Mouse (Mus musculus) Patski (cell line): ENCODE measurements at regions not wholly inside any gene's neighbourhood (a gene's known extent, or its start where the extent isn't known, plus 50 kb on each side); places are given as distances from the start of the nearest gene placed in this dataset.
A peak's percentile ranks its signal among the peaks of the same experiment; 100 is the strongest.
"Not testable (repeated sequence)": the region's sequence is repeated elsewhere in the genome, so short reads cannot be mapped to it uniquely, and the experiment has no call there.

ENCODE experiments used
- ATAC-seq: fragments of 100-300 bp; one replicate; pipeline ENCODE4 v1.8.0; 2021
- CTCF ChIA-PET: fragments of 350-600 bp; sonication (Branson Sonifier 250); formaldehyde crosslinking; loops from one replicate; lab custom pipeline; 2022; ENCODE audit warnings: inconsistent platforms; lab: Charles Lee
- POLR2A ChIA-PET: fragments of 350-600 bp; sonication (Branson Sonifier 250); formaldehyde crosslinking; loops from one replicate; lab custom pipeline; 2022; ENCODE audit warnings: antibody characterized with exemption, inconsistent platforms; lab: Charles Lee
- DNase-seq: peaks from one replicate; pipeline ENCODE4 v3.0.0-alpha.2; 2011; ENCODE audit warnings: low read depth, low spot score
- H3K27me3 ChIP-seq: fragments of 371-371 bp; one replicate; pipeline ENCODE4 v1.5.1; 2021
- CTCF ChIP-seq: fragments of 100-300 bp; IDR thresholded peaks from one replicate; pipeline ENCODE4 v1.5.1; 2021
- in situ Hi-C: fragments of 300-500 bp; cut with MboI; formaldehyde crosslinking; loops from 3 replicates; pipeline ENCODE4 v1.11.1; 2018; ENCODE audit warnings: low pct_unique_long_range_greater_than_20kb, mixed read lengths

DNA sequence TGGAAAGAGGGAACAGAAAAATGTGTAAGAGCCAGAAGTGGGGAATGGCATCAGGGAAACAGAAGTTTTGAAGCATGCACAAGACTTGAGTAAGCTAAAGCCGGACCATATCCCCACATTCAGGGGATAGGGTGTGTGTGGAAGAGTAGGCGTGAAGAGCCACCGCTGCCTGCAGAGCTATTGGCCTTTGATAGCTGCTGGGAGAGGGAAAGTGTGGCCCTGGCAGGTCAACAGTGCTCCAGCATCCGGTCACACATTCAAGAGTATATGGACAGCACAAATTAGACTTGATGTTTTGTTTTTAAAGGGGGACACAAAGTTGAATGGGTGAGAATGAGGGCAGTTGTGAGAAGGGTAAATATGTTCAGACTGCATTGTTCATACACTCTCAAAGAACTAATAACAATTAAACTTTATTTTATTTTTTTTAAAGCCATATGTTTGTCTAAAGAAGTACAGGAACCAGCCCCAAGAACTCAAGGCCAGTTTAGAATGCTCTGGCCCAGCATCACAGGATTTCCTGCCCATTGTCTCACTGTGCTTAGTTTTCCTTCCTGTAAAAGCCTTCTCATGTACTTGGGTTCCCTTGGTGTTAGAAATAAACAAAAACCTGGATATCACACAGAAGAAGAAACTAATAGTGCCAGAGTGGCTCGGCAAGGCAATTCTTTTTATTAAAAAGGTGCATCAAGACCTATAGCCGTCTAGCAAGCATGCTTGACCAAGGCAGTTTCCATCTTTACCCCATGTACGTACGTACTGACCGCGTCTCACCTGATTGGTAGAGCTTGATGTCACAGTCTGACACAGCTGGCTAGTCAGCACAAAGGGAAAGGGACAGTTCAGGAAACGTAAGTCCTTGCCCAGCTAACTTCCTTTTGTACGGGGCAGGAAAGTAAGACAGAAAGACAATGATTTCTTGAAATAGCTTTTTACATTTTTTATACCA, 144.6 kb upstream of the Rbbp6 start:
- TF ChIP-seq CTCF = no peak
- POLR2A ChIA-PET = no interaction called here
- in situ Hi-C loops = no loop called here
- peaks cover 5% of the 10 kb centered on the region for H3K27me3 ChIP-seq
- ATAC-seq = no peak
- DNase-seq = no peak
- CTCF ChIA-PET = no interaction called here

GRCm38 (mm10) chr7:122823429-122823828, 142.1 kb upstream of the Rbbp6 start:
- TF ChIP-seq CTCF = no peak
- ChIA-PET CTCF (no interaction called here), POLR2A (no interaction called here)
- in situ Hi-C loops = no loop called here
- ATAC-seq (no peak), DNase-seq (no peak)
- H3K27me3 ChIP-seq = peaks cover 5% of the 10 kb centered on the region

GRCm38 (mm10) chr7:122839091-122839490, 126.4 kb upstream of the Rbbp6 start:
- H3K27me3 ChIP-seq = peaks cover 10% of the 10 kb centered on the region
- TF ChIP-seq CTCF = no peak
- CTCF ChIA-PET = no interaction called here
- DNase-seq (no peak), ATAC-seq (no peak)
- POLR2A ChIA-PET = interaction anchor here (0.6 kb wide), 1 partner anchor 256 kb away, joined by 3 read pairs; no protein-coding TSS in a partner anchor
- in situ Hi-C loops = no loop called here

- TF ChIP-seq CTCF = no peak
- POLR2A ChIA-PET = no interaction called here
- DNase-seq = no peak
- no peak for ATAC-seq
- CTCF ChIA-PET = no interaction called here
- H3K27me3 ChIP-seq = peaks cover 7% of the 10 kb centered on the region
- in situ Hi-C loops = no loop called here
Measured at GRCm38 (mm10) chr7:122844831-122845230, 120.7 kb upstream of the Rbbp6 start.

GRCm38 (mm10) chr7:122847376-122847775, 118.1 kb upstream of the Rbbp6 start:
- peaks cover 7% of the 10 kb centered on the region for H3K27me3 ChIP-seq
- DNase-seq (no peak), ATAC-seq (no peak)
- no peak for TF ChIP-seq CTCF
- CTCF ChIA-PET = no interaction called here
- in situ Hi-C loops = no loop called here
- POLR2A ChIA-PET = no interaction called here

- peaks cover 10% of the 10 kb centered on the region for H3K27me3 ChIP-seq
- CTCF ChIA-PET = no interaction called here
- POLR2A ChIA-PET = no interaction called here
- no peak for TF ChIP-seq CTCF
- DNase-seq = no peak
- no peak for ATAC-seq
- in situ Hi-C loops = no loop called here
Measured at GRCm38 (mm10) chr7:122873386-122873785, 92.1 kb upstream of the Rbbp6 start.

DNA sequence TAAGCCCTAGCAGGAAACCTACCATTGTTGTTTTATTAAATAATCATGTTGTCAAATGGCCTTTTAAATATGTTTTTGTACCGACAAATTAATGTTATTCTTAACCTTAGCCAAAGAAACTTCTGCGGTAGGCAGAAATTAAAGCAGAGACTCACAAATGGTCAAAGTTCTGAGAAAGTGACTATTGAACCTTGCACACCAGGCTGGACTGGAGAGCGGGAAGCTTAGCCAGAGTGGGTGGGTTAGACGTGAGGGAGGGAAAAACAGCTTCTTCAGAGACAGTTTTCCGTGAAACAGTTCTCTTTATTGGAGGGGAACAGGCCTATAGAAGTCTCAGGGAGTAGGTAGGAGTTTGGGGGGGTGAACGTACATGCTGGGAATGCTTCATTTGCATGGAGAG, 89.2 kb upstream of the Rbbp6 start:
- CTCF ChIA-PET = no interaction called here
- ATAC-seq (no peak), DNase-seq (no peak)
- no peak for TF ChIP-seq CTCF
- H3K27me3 ChIP-seq = peaks cover 10% of the 10 kb centered on the region
- in situ Hi-C loops = no loop called here
- POLR2A ChIA-PET = no interaction called here

GRCm38 (mm10) chr7:122881890-122882500, 83.5 kb upstream of the Rbbp6 start:
- DNase-seq, CTCF ChIA-PET, POLR2A ChIA-PET, H3K27me3 ChIP-seq, in situ Hi-C loops, ATAC-seq: not testable (repeated sequence)

DNA sequence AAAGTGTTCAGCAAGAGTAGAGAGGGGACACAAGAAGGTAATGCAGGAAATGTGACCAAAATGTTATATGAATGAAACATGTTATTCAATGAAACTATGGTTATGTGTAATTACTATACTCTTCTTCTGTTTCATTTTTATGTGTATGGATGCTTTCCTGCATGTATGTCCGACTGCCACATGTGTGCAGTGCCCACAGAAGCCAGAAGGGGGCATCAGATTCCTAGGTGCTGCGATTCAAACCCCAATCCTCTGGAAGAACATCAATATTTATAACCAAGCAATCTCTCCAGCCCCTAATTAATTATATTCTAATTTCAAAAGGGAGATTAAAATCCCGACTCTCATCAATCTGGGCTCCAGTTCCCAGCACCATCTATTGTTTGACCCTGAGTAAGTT, 78.7 kb upstream of the Rbbp6 start:
- ChIA-PET CTCF (no interaction called here), POLR2A (no interaction called here)
- TF ChIP-seq CTCF = peak; percentile 43
- DNase-seq (no peak), ATAC-seq (no peak)
- in situ Hi-C loops = no loop called here
- H3K27me3 ChIP-seq = peaks cover 17% of the 10 kb centered on the region

GRCm38 (mm10) chr7:122897148-122897547, 68.3 kb upstream of the Rbbp6 start:
- in situ Hi-C loops = no loop called here
- no peak for ATAC-seq
- peaks cover 8% of the 10 kb centered on the region for H3K27me3 ChIP-seq
- no peak for DNase-seq
- ChIA-PET POLR2A (no interaction called here), CTCF (no interaction called here)
- TF ChIP-seq CTCF = no peak

DNA sequence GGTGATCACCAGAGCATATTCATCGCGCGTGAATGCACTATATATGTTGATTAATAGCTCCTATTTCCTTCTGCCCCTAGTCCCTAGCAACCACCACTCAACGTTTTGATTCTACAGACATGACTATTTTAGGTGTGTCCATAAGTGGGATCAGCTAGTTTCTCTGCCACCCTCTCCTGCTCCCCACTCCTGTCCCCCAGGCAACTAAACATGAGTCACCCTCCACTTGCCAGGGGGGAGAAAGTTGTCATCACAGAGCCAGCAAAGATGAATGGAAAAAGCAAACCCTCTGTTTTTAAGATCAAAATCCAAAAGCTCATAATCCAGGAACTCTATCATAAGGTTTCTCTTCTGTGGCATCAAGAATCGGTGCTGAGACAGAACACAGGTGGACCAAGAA, 59.4 kb upstream of the Rbbp6 start:
- ChIA-PET CTCF (interaction anchor here (0.7 kb wide), 1 partner anchor 439 kb away, joined by 3 read pairs; no protein-coding TSS in a partner anchor), POLR2A (no interaction called here)
- TF ChIP-seq CTCF = no peak
- ATAC-seq = no peak
- in situ Hi-C loops = loop anchor here (25.0 kb wide), 1 partner anchor 669 kb away; no protein-coding TSS in a partner anchor
- no peak for DNase-seq
- no peaks in the 10 kb centered on the region for H3K27me3 ChIP-seq
